Mouse (Mus musculus) CD4-positive naive resting alpha-beta T cell, adult 76 days (primary cell): ENCODE results near the gene C1galt1c1. TPM values are rescaled to one million over a fixed set of nuclear protein-coding genes. Genes with fewer than 3 reads are reported as not detected.

ENCODE experiments used
- total RNA-seq: library from RNA; stranded (reverse); gene quantifications from one replicate; pipeline ENCODE4 v1.2.4, GENCODE M21; 2023

Gene C1galt1c1
- 13.9 TPM for total RNA-seq

GRCm38 (mm10) chrX:38634801-38635637 is at the start of gene C1galt1c1:
TSS of gene C1galt1c1 (minus strand) at chrX:38635087.

GRCm38 (mm10) chrX:38600177-38600994 is 34.5 kb downstream of the C1galt1c1 start, which contains the start of gene Mcts1:
TSS of gene Mcts1 (plus strand) at chrX:38600578.

Other genes with a start within 250 kb of the C1galt1c1 start
- gene Lamp2, start 178.6 kb downstream of the C1galt1c1 start, total RNA-seq: 39.8 TPM
- gene Cul4b, start 58.9 kb downstream of the C1galt1c1 start, total RNA-seq: 39.6 TPM
- 48.2 TPM for gene Mcts1, start 34.5 kb downstream of the C1galt1c1 start, total RNA-seq
- gene 6030498E09Rik, start 137.6 kb upstream of the C1galt1c1 start, total RNA-seq: not detected